Comparison of ENCODE assay signal across 14 mouse cellular contexts in the genomic region with DNA sequence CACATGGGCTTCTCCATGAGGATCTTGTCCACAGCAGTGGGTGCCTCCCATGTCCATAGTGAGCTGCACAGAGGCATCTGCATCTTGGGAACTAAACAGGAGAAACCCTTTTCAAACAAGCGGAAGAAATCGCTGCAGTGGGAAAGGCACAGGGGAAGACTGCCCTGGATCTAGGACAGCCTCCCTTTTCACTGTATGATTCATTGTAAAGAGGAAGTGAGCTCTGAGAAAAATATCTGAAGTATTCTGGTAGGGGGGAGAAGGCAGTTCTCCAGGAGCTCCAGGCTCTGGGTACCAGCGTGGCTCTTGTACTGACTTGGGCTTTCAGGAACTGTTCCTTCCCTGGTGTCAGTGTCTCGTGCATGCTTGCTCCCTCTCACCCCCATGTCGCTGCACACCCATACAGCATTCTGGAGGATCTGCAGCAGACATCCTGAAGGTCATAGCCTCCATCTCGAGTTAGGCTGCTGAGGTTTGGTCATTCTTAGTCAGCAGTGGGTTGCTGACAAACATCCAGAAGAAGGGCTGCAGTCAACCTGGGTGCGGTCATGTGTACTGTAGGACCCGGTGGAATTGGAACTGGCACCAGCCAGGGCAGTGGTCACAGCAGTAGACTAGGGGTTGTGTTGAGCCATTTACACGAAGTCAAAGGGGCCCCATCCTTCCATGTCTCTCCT. TPM values are rescaled to one million over a fixed set of nuclear protein-coding genes. Genes with fewer than 3 reads are reported as not detected.
DNase-seq lines count a peak whose midpoint lies in the region; ATAC-seq lines count a peak whose summit lies in the region.
"Had no signal": no experiment of that assay in that cellular context is flagged by ENCODE, and none has a peak within 500 bp of the region (broad histone marks: within the 10 kb centered on the region; RNA-seq: fewer than 3 reads in every experiment).

No protein-coding gene starts in this region.

- no peak overlapping the region for H3K4me3 ChIP-seq in hindbrain, embryonic 10.5 days
- no peak overlapping the region for H3K4me3 ChIP-seq in hindbrain, embryonic 14.5 days (replicated peaks; ENCODE audit: low read length)
- H3K4me3 ChIP-seq in intestine, embryonic 15.5 days (replicated peaks), result no peak overlapping the region
- H3K4me3 ChIP-seq: hindbrain, embryonic 13.5 days; limb, embryonic 12.5 days; midbrain, embryonic 10.5 days; neural tube, embryonic 12.5 days had no signal

- 83% methylated on average over 9 of the region's 9 CpGs for WGBS in hindbrain, embryonic 10.5 days
- WGBS in hindbrain, embryonic 14.5 days, result 80% methylated on average over 9 of the region's 9 CpGs
- WGBS in intestine, embryonic 15.5 days, result 54% methylated on average over 9 of the region's 9 CpGs

- ATAC-seq in hindbrain, embryonic 14.5 days (ENCODE audit: low FRiP score), result no peak
- peak; percentile 34 for ATAC-seq in intestine, embryonic 15.5 days
- ATAC-seq in frontal cortex, adult (ENCODE audit: low TSS enrichment), result no peak

- peaks cover 26% of the 10 kb centered on the region for H3K36me3 ChIP-seq in hindbrain, embryonic 10.5 days
- no peaks in the 10 kb centered on the region for H3K36me3 ChIP-seq in hindbrain, embryonic 14.5 days (replicated peaks; ENCODE audit: control insufficient read depth, insufficient read depth)
- no peaks in the 10 kb centered on the region for H3K36me3 ChIP-seq in intestine, embryonic 15.5 days

- DNase-seq in hindbrain, embryonic 10.5 days (ENCODE audit: low spot score), result no peak
- no peak for DNase-seq in hindbrain, embryonic 14.5 days (ENCODE audit: low spot score)
- DNase-seq in 3134 (ENCODE audit: extremely low read depth, insufficient read length, low spot score), result peak; percentile 60
- peak; percentile 12 for DNase-seq in CD4-positive, CD25-positive, alpha-beta regulatory T cell, adult 2 months (ENCODE audit: low read depth, low spot score)
- DNase-seq in ovary, postnatal 10 days (ENCODE audit: low spot score), result no peak
- DNase-seq: adrenal gland, postnatal 10 days; cerebellum, adult 8-10 months; layer of hippocampus, adult 9-11 months had no signal

- no peaks in the 10 kb centered on the region for H3K27me3 ChIP-seq in hindbrain, embryonic 10.5 days (ENCODE audit: insufficient read depth, poor library complexity, severe bottlenecking)
- H3K27me3 ChIP-seq in hindbrain, embryonic 14.5 days (ENCODE audit: control insufficient read depth, insufficient read depth, low read length), result no peaks in the 10 kb centered on the region
- H3K27me3 ChIP-seq in intestine, embryonic 15.5 days (replicated peaks), result no peaks in the 10 kb centered on the region
- H3K27me3 ChIP-seq: hindbrain, embryonic 13.5 days; limb, embryonic 12.5 days; neural tube, embryonic 12.5 days had no signal

- no peak overlapping the region for H3K9ac ChIP-seq in hindbrain, embryonic 14.5 days
- no peak overlapping the region for H3K9ac ChIP-seq in intestine, embryonic 15.5 days
- H3K9ac ChIP-seq: hindbrain, embryonic 13.5 days; limb, embryonic 12.5 days; neural tube, embryonic 12.5 days had no signal

- no peaks in the 10 kb centered on the region for H3K9me3 ChIP-seq in hindbrain, embryonic 10.5 days
- no peaks in the 10 kb centered on the region for H3K9me3 ChIP-seq in hindbrain, embryonic 14.5 days (ENCODE audit: control insufficient read depth, low read length)
- no peaks in the 10 kb centered on the region for H3K9me3 ChIP-seq in intestine, embryonic 15.5 days
- H3K9me3 ChIP-seq: hindbrain, embryonic 13.5 days; limb, embryonic 12.5 days; midbrain, embryonic 10.5 days; neural tube, embryonic 12.5 days had no signal

- peak overlapping the region; percentile 29; the same call in 1 of the 2 replicates for H3K27ac ChIP-seq in hindbrain, embryonic 10.5 days
- no peak overlapping the region for H3K27ac ChIP-seq in hindbrain, embryonic 14.5 days
- H3K27ac ChIP-seq in intestine, embryonic 15.5 days, result 0 out of 2 replicates have a peak overlapping the region, but pooled peaks have one; percentile 15
- H3K27ac ChIP-seq: hindbrain, embryonic 13.5 days; limb, embryonic 12.5 days; midbrain, embryonic 10.5 days; neural tube, embryonic 12.5 days had no signal

- H3K4me1 ChIP-seq in hindbrain, embryonic 10.5 days (replicated peaks), result peaks cover 17% of the 10 kb centered on the region
- no peaks in the 10 kb centered on the region for H3K4me1 ChIP-seq in hindbrain, embryonic 14.5 days (replicated peaks; ENCODE audit: control insufficient read depth, insufficient read depth, low read length)
- peaks cover 17% of the 10 kb centered on the region; the same call in 1 of the 2 replicates for H3K4me1 ChIP-seq in intestine, embryonic 15.5 days (replicated peaks)
- H3K4me1 ChIP-seq: neural tube, embryonic 12.5 days had no signal

- H3K4me2 ChIP-seq in hindbrain, embryonic 14.5 days (replicated peaks), result no peak overlapping the region
- no peak overlapping the region for H3K4me2 ChIP-seq in intestine, embryonic 15.5 days (replicated peaks)
- H3K4me2 ChIP-seq: hindbrain, embryonic 13.5 days; limb, embryonic 12.5 days; neural tube, embryonic 12.5 days had no signal

RNA-seq across cellular contexts. Expression of a gene that starts 20.2 kb away (rescaled TPM):
- polyA plus RNA-seq in hindbrain, embryonic 10.5 days (2016; fragmentation: Nextera tagmentation; extraction: Ambion mirVana), result 31.8 and 32.4 TPM in 2 replicates
- polyA plus RNA-seq in hindbrain, embryonic 14.5 days (2014; fragmentation: Nextera tagmentation; extraction: Ambion mirVana), result 35.3 and 36.7 TPM in 2 replicates
- 61.3 and 76.7 TPM in 2 replicates for polyA plus RNA-seq in intestine, embryonic 15.5 days (2015; fragmentation: Nextera tagmentation; extraction: Ambion mirVana)

Comparison
In these comparisons a context has a peak if more than half of its experiments do, and no peak if none do; other contexts are left out.
1. DNase-seq: peak in 3134 (single experiment) and CD4-positive, CD25-positive, alpha-beta regulatory T cell, adult 2 months (single experiment); none in hindbrain, embryonic 10.5 days (single experiment), hindbrain, embryonic 14.5 days (single experiment) and ovary, postnatal 10 days (single experiment).